Mouse (Mus musculus) liver, embryonic 14.5 days (tissue): Measurements from ENCODE around the gene Mau2. TPM values are rescaled to one million over a fixed set of nuclear protein-coding genes. Genes with fewer than 3 reads are reported as not detected.

ENCODE experiments used
- ATAC-seq: fragments of 200-750 bp; cut with Nextera tagmentation; 2 replicates; pipeline ENCODE4 v1.8.0; 2017; ENCODE audit warnings: moderate number of reproducible peaks, mild to moderate bottlenecking, moderate library complexity; ENCODE audit not compliant: insufficient read depth
- DNase-seq, 3 experiments: peaks; one replicate each; pipeline ENCODE4 v3.0.0-alpha.2; 2012 to 2013; ENCODE audit warnings: low read depth in 3 of 3, low spot score in 3 of 3
- H3K27ac ChIP-seq: fragments of 300-500 bp; sonication (generic); 2 replicates; pipeline ENCODE4 v1.5.1; 2014; ENCODE audit warnings: moderate library complexity, mild to moderate bottlenecking, control low read depth, inconsistent platforms
- H3K27me3 ChIP-seq: fragments of 300-500 bp; sonication (generic); 2 replicates; pipeline ENCODE4 v1.6.1; 2014; ENCODE audit warnings: mild to moderate bottlenecking, low read length, moderate library complexity; ENCODE audit not compliant: control insufficient read depth, insufficient read depth
- H3K36me3 ChIP-seq: fragments of 300-500 bp; sonication (generic); replicated peaks from 2 replicates; pipeline ENCODE4 v1.6.1; 2014; ENCODE audit warnings: low read depth; ENCODE audit not compliant: control insufficient read depth, insufficient read depth
- H3K4me1 ChIP-seq, 2 experiments: fragments of 200-500 bp in 1 of 2; fragments of 300-500 bp in 1 of 2; sonication (generic) in 1 of 2; replicated peaks; 2 replicates each; pipeline ENCODE4 v1.6.1; 2012 to 2014; ENCODE audit warnings: antibody characterized with exemption in 1 of 2, inconsistent platforms in 1 of 2, low read length in 1 of 2; ENCODE audit not compliant: control insufficient read depth in 2 of 2, insufficient read depth in 2 of 2
- H3K4me2 ChIP-seq: fragments of 300-500 bp; sonication (generic); 2 replicates; pipeline ENCODE4 v1.6.1; 2014; ENCODE audit warnings: low read depth, mild to moderate bottlenecking, control low read depth, moderate library complexity
- H3K4me3 ChIP-seq, 2 experiments: fragments of 200-500 bp in 1 of 2; fragments of 300-500 bp in 1 of 2; sonication (generic) in 1 of 2; 2 replicates each; pipeline ENCODE4 v1.5.1; 2012 to 2014; ENCODE audit warnings: low read depth in 2 of 2, low read length in 2 of 2, mild to moderate bottlenecking in 2 of 2, control low read depth in 1 of 2, inconsistent platforms in 1 of 2, moderate library complexity in 1 of 2; ENCODE audit not compliant: insufficient read depth in 1 of 2
- H3K9ac ChIP-seq: fragments of 300-500 bp; sonication (generic); replicated peaks from 2 replicates; pipeline ENCODE4 v1.6.1; 2014; ENCODE audit warnings: mild to moderate bottlenecking, control low read depth, moderate library complexity
- H3K9me3 ChIP-seq: fragments of 300-500 bp; sonication (generic); 2 replicates; pipeline ENCODE4 v1.6.1; 2016; ENCODE audit warnings: low read length, mixed read lengths; ENCODE audit not compliant: control insufficient read depth
- CTCF ChIP-seq: IDR thresholded peaks from 2 replicates; pipeline ENCODE4 v1.5.1; 2016; ENCODE audit warnings: antibody characterized with exemption, low read depth, control low read depth
- EP300 ChIP-seq: IDR thresholded peaks from 2 replicates; pipeline ENCODE4 v1.6.1; 2016; ENCODE audit warnings: antibody characterized with exemption, low read depth
- WGBS: fragments of 180-500 bp; shearing (Covaris S2); extraction: QIAGEN DNeasy Blood & Tissue Kit; methylation state at CpG from one replicate; pipeline ENCODE4 v1.1.7; 2014; ENCODE audit not compliant: insufficient replicate concordance; 5-methylcytosine and 5-hydroxymethylcytosine counted together
- polyA plus RNA-seq, 2 experiments: library from polyadenylated mRNA; depleted of rRNA in 1 of 2; stranded (reverse) in 1 of 2; unstranded in 1 of 2; fragments of >200 nt; fragmentation: Nextera tagmentation in 1 of 2; extraction: Ambion mirVana in 1 of 2; gene quantifications; 2 replicates each; pipeline versions ENCODE4 v1.2.1 to v1.2.3; 2012 to 2014

Mau2 gene
- polyA plus RNA-seq, 2 experiments, result 15.6 to 19.2 TPM

DNA sequence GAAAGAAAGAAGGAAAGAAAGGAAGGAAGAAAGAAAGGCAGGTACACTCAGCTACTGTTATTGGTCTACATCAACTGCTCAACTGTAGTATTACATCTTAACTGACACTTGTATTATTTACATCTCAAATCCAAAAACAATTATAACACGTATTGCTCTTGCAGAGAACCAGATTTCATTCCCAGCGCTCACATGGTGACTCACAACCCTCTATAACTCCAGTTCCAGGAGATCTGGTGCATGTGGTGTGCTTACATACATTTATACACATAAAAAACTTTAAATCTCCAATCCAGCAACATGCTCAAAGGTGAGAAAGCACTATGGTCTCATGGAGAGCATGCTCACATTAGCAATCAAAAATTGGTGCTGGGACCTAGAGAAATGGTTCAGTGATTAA lies 42.3 kb downstream of the Mau2 start:
- no peak overlapping the region for H3K27ac ChIP-seq

DNA sequence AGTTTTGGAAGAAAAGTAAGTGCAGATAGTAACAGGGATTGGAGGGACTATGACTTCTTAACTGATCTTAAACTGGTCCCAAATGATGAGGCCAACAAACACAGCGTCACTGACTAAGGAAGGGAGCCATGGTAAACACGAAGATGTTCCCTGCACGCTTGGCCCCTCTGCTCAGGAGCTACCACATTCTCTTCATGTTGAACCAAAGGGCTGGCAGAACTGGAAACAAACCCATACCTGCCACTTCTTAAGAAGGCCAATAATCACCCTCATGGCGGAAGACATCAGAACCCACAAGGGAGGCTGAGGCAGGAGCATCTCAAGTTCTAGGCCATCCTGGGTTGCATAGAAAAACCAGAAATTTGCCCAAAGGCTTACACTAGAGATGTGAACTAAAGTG lies 43.3 kb downstream of the Mau2 start:
- Histone ChIP-seq H3K9me3 (no peaks in the 10 kb centered on the region), H3K27me3 (no peaks in the 10 kb centered on the region), H3K36me3 (no peaks in the 10 kb centered on the region), H3K4me3 (no peak overlapping the region), H3K27ac (no peak overlapping the region), H3K9ac (no peak overlapping the region), H3K4me2 (no peak overlapping the region), H3K4me1 (peaks cover 19 to 32% of the 10 kb centered on the region in 2 experiments)
- no peak for TF ChIP-seq EP300
- no peak for TF ChIP-seq CTCF
- ATAC-seq (no peak), DNase-seq (no peak)
- 78% methylated on average over 4 of the region's 4 CpGs for WGBS

More for the DNA sequence above, 42.3 kb downstream of the Mau2 start:
- ATAC-seq (no peak), DNase-seq (no peak)
- Histone ChIP-seq H3K36me3 (no peaks in the 10 kb centered on the region), H3K27me3 (no peaks in the 10 kb centered on the region), H3K4me3 (no peak overlapping the region), H3K9ac (no peak overlapping the region), H3K4me1 (peaks cover 17 to 25% of the 10 kb centered on the region in 2 experiments), H3K4me2 (no peak overlapping the region), H3K9me3 (no peaks in the 10 kb centered on the region)
- 88% methylated on average over 2 of the region's 2 CpGs for WGBS
- TF ChIP-seq CTCF (no peak), EP300 (no peak)

DNA sequence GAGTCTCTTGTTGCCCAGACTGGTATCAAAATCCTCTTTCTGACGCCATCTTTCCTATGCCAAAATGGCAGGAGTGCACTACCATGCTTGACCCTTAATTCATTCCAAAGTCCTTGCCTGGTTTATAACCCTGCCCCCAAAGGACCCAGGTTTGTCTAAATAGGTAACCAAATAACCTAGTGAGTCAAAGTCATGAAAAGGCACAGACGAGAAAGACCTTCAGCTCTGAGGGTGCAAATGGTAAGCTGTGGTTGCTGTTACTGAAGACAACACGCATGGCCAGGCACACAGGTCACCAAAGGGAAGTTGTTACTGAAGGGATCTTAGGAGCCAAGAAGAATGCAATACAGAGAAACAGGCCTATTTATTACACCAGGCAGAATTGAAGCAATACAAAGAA lies 43.8 kb downstream of the Mau2 start:
- no peak for TF ChIP-seq CTCF
- no peak for TF ChIP-seq EP300
- Histone ChIP-seq H3K36me3 (no peaks in the 10 kb centered on the region), H3K4me3 (no peak overlapping the region), H3K4me1 (peaks cover 24 to 34% of the 10 kb centered on the region in 2 experiments), H3K27me3 (no peaks in the 10 kb centered on the region), H3K27ac (no peak overlapping the region), H3K9ac (no peak overlapping the region), H3K4me2 (no peak overlapping the region), H3K9me3 (no peaks in the 10 kb centered on the region)
- ATAC-seq, result no peak
- WGBS, result 69% methylated on average over 3 of the region's 3 CpGs
- DNase-seq, result no peak

DNA sequence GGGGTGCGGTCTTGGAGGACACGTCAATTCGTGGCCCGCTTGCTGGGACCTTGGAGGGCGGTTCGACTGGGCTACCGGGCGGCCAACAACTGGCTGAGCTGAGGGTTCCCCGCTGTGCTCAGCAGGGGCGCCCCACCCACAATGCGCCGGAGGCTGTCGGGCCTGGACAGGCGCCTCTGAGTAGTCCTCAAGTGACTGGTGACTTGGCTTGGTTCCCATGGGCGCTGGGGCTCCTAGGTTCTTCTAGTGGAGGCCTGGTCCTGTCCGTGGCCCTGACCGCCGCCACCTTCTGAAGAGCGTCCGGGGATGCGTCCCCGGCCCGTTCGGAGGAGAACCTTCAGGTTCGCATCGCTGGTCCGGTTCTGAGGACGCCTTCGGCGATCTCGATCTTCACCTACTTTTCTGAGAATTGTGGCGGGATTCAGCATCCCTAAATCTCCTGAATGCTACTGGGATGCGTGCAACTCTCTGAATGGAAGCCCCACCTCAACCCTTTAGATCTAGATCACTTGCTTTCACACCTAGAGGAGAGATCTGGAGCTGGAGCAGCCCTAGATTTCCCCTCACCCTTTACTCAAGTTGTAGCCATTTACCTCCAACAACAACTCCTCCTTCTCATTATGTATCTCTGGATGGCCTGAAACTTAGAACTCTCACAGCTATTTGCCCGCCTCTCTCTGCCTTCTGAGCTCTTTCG lies 45.8 kb downstream of the Mau2 start:
- H3K9ac ChIP-seq, result peak overlapping the region; percentile 86
- WGBS, result 3% methylated on average over 35 of the region's 35 CpGs
- DNase-seq (peak in 1 of 3 experiments; percentile 100), ATAC-seq (no peak)
- peak overlapping the region; percentile 79 for H3K27ac ChIP-seq
- peak overlapping the region; percentile 61 for H3K4me3 ChIP-seq
- peaks cover 8% of the 10 kb centered on the region for H3K36me3 ChIP-seq
- H3K4me2 ChIP-seq, result peak overlapping the region; percentile 92
- H3K27me3 ChIP-seq, result no peaks in the 10 kb centered on the region
- TF ChIP-seq CTCF (peak; percentile 57), EP300 (no peak)
- no peaks in the 10 kb centered on the region for H3K9me3 ChIP-seq
- peaks cover 23 to 28% of the 10 kb centered on the region in 2 experiments for H3K4me1 ChIP-seq

DNA sequence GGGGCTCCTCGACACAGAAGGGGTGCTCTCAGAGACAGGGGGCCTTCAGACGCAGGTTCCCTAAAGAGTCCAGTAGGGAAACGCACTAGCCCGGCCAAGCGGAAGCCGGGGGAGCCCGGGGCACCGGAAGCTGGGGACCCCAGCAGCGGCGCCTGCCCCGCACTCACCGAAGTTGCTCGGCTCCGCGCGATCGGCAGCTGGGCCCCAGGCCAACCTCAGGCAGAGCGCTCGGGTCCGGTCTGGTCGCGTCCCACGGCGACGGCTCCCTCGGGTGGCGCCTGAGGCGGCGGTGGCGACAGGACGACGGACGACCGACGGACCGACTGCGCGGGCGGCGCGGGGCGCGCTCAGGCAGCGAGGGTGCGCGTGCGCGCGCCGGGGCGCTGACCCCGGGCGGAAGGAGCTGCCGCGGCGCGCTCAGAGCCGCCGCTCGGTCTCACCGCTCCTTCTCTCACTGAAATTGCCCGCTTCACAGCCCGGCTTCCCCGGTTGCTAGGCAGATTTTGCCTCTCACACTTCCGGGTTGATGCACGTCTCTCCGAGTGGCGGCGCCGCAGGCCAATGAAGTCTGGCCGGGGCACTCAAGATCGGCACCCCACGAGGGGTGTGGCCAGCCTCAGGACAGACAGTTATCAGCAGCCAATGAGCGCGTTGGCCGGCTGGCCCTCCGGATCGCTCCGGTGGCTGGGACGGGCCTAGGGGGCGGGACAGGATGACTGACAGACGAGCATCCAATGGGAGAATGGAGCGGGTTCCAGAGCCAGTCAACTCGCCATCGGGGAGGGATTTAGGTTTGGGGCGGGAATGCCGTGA lies 46.6 kb downstream of the Mau2 start, which contains the start of gene Gatad2a:
TSS of gene Gatad2a (minus strand) at position 609 of the 813 bp plus-strand sequence.
- peak in 2 of 3 experiments; percentile 100 for DNase-seq
- Histone ChIP-seq H3K4me1 (peaks cover 17 to 21% of the 10 kb centered on the region in 2 experiments), H3K4me3 (peak within 1 kb of the TSS; percentile 69 to 96), H3K36me3 (peaks cover 11% of the 10 kb centered on the region), H3K9ac (peak within 1 kb of the TSS; percentile 86), H3K4me2 (peak within 1 kb of the TSS; percentile 92), H3K27ac (peak within 1 kb of the TSS; percentile 93), H3K27me3 (no peaks in the 10 kb centered on the region), H3K9me3 (no peaks in the 10 kb centered on the region)
- peak; percentile 94 for ATAC-seq
- TF ChIP-seq CTCF (peak; percentile 34), EP300 (no peak)
- under 1% methylated on average over 87 of the region's 87 CpGs for WGBS
